Mouse (Mus musculus) layer of hippocampus, adult 6 months (tissue): Measurements from ENCODE around the gene Olfr914. TPM values are rescaled to one million over a fixed set of nuclear protein-coding genes. Genes with fewer than 3 reads are reported as not detected.

Experiments
- long read RNA-seq, 2 experiments: library from polyadenylated mRNA; unstranded; transcript quantifications; one replicate each; pipeline ENCODE4 v2.0.0; 2019 to 2020
- polyA plus RNA-seq: library from polyadenylated mRNA; unstranded; fragments of <200 nt; fragmentation: Nextera tagmentation; gene quantifications from 2 replicates; pipeline ENCODE4 v1.2.3, GENCODE M21; 2021

Olfr914 gene
- not detected in 2 replicates for polyA plus RNA-seq
- long read RNA-seq, experiment 1, result 0 reads
- long read RNA-seq, experiment 2, result 0 reads

GRCm38 (mm10) chr9:38604802-38605201, at the start of gene Olfr914:
TSS of gene Olfr914 (plus strand) at chr9:38605102.

GRCm38 (mm10) chr9:38579878-38580277, 25.0 kb upstream of the Olfr914 start, which contains the start of gene Olfr912:
TSS of gene Olfr912 (plus strand) at chr9:38580178.

GRCm38 (mm10) chr9:38592459-38592858, 12.4 kb upstream of the Olfr914 start, which contains the start of gene Olfr913:
TSS of gene Olfr913 (plus strand) at chr9:38592759.

GRCm38 (mm10) chr9:38659775-38660174, 54.9 kb downstream of the Olfr914 start, which contains the start of gene Olfr916:
TSS of gene Olfr916 (minus strand) at chr9:38659875.

Other genes starting within 250 kb of the Olfr914 start
- not detected in 2 replicates for gene Olfr250, start 238.2 kb upstream of the Olfr914 start, polyA plus RNA-seq
- gene Olfr251, start 228.0 kb upstream of the Olfr914 start, polyA plus RNA-seq, result not detected in 2 replicates
- gene Olfr147, start 203.4 kb upstream of the Olfr914 start, polyA plus RNA-seq, result not detected in 2 replicates
- gene Olfr901, start 175.6 kb upstream of the Olfr914 start, polyA plus RNA-seq, result not detected in 2 replicates
- not detected in 2 replicates for gene Olfr902, start 157.4 kb upstream of the Olfr914 start, polyA plus RNA-seq
- gene Olfr904, start 142.0 kb upstream of the Olfr914 start, polyA plus RNA-seq, result not detected in 2 replicates
- not detected in 2 replicates for gene Olfr905, start 134.0 kb upstream of the Olfr914 start, polyA plus RNA-seq
- not detected in 2 replicates for gene Olfr906, start 118.0 kb upstream of the Olfr914 start, polyA plus RNA-seq
- gene Olfr907, start 109.3 kb upstream of the Olfr914 start, polyA plus RNA-seq, result not detected in 2 replicates
- not detected in 2 replicates for gene Olfr911-ps1, start 83.5 kb upstream of the Olfr914 start, polyA plus RNA-seq
- gene Olfr910, start 67.3 kb upstream of the Olfr914 start, polyA plus RNA-seq, result not detected in 2 replicates
- not detected in 2 replicates for gene Olfr912, start 24.9 kb upstream of the Olfr914 start, polyA plus RNA-seq
- not detected in 2 replicates for gene Olfr913, start 12.3 kb upstream of the Olfr914 start, polyA plus RNA-seq
- not detected in 2 replicates for gene Olfr916, start 54.8 kb downstream of the Olfr914 start, polyA plus RNA-seq
- gene Olfr917, start 60.7 kb downstream of the Olfr914 start, polyA plus RNA-seq, result not detected in 2 replicates
- not detected in 2 replicates for gene Olfr918, start 69.5 kb downstream of the Olfr914 start, polyA plus RNA-seq
- not detected in 2 replicates for gene Olfr919, start 98.6 kb downstream of the Olfr914 start, polyA plus RNA-seq
- 5.5 and 6.8 TPM in 2 replicates for gene Vwa5a, start 113.2 kb downstream of the Olfr914 start, polyA plus RNA-seq
- gene Olfr920, start 147.2 kb downstream of the Olfr914 start, polyA plus RNA-seq, result not detected in 2 replicates
- gene Olfr921, start 168.0 kb downstream of the Olfr914 start, polyA plus RNA-seq, result not detected in 2 replicates
- gene Olfr922, start 209.5 kb downstream of the Olfr914 start, polyA plus RNA-seq, result not detected in 2 replicates
- not detected in 2 replicates for gene Olfr923, start 221.4 kb downstream of the Olfr914 start, polyA plus RNA-seq
- gene Olfr924, start 239.3 kb downstream of the Olfr914 start, polyA plus RNA-seq, result not detected in 2 replicates
- not detected in 2 replicates for gene Olfr26, start 250.0 kb downstream of the Olfr914 start, polyA plus RNA-seq